Comparison of ENCODE assay signal across 22 mouse cellular contexts in the genomic region with DNA sequence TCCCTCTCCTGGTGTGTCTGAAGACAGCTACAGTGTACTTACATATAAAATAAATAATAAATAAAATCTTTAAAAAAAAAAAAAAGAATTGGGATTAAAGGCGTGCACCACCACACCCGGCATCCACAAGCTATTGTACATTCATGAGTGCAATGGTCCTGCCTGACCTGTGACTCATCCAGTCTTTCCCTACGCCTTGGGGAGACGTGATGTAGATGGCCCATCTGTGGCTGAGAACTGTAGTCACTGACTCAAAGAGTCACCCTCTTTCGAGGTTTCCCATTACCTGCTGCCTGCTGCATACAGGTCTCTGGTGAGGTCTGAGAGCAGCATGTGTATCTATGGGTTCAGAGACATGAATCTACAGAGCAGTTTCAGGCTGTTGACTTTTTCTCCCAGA. TPM values are rescaled to one million over a fixed set of nuclear protein-coding genes. Genes with fewer than 3 reads are reported as not detected.
DNase-seq lines count a peak whose midpoint lies in the region; TF ChIP-seq lines count a peak whose summit lies in the region.
"Had no signal": no experiment of that assay in that cellular context is flagged by ENCODE, and none has a peak within 500 bp of the region (broad histone marks: within the 10 kb centered on the region; RNA-seq: fewer than 3 reads in every experiment).

No protein-coding gene starts in this region.

- H3K79me2 ChIP-seq in myocyte (ENCODE audit: control insufficient read depth, insufficient read depth) = no peaks in the 10 kb centered on the region

- H3K4me3 ChIP-seq in ES-E14 (ENCODE audit: insufficient read depth in 1 of 2, low read depth in 1 of 2, low read length in 2 of 2, poor library complexity in 1 of 2, severe bottlenecking in 1 of 2) = no peak overlapping the region
- H3K4me3 ChIP-seq in bone marrow macrophage, adult 2 months (ENCODE audit: insufficient read depth, low read length) = no peak overlapping the region
- H3K4me3 ChIP-seq in myocyte = no peak overlapping the region
- H3K4me3 ChIP-seq: embryonic facial prominence, embryonic 10.5 days; embryonic facial prominence, embryonic 12.5 days; forebrain, embryonic 13.5 days; forebrain, embryonic 15.5 days had no signal

- no peaks in the 10 kb centered on the region for H3K9me3 ChIP-seq in ES-E14 (ENCODE audit: control insufficient read depth, insufficient read depth, low read depth, low read length)
- H3K9me3 ChIP-seq: embryonic facial prominence, embryonic 10.5 days; embryonic facial prominence, embryonic 12.5 days; forebrain, embryonic 13.5 days; forebrain, embryonic 15.5 days had no signal

- no peak overlapping the region for H3ac ChIP-seq in myocyte (ENCODE audit: control insufficient read depth, insufficient read length)

- H3K27ac ChIP-seq in ES-E14 (ENCODE audit: insufficient read depth, low read depth, low read length, poor library complexity, severe bottlenecking) = peak overlapping the region; percentile 49; the same call in 1 of the 2 replicates
- H3K27ac ChIP-seq in bone marrow macrophage, adult 2 months (ENCODE audit: insufficient read depth, low read depth, low read length) = peak overlapping the region; percentile 99
- H3K27ac ChIP-seq: embryonic facial prominence, embryonic 10.5 days; embryonic facial prominence, embryonic 12.5 days; forebrain, embryonic 13.5 days; forebrain, embryonic 15.5 days had no signal

- no peaks in the 10 kb centered on the region for H3K36me3 ChIP-seq in ES-E14 (ENCODE audit: control insufficient read depth, insufficient read depth, low read length, poor library complexity, severe bottlenecking)
- H3K36me3 ChIP-seq in myocyte (ENCODE audit: control insufficient read depth, insufficient read depth) = no peaks in the 10 kb centered on the region
- H3K36me3 ChIP-seq: embryonic facial prominence, embryonic 10.5 days; embryonic facial prominence, embryonic 12.5 days; forebrain, embryonic 15.5 days had no signal

- DNase-seq in 416B (ENCODE audit: low read depth) (peak; percentile 59), ES-E14 (ENCODE audit: low read depth, low spot score) (no peak)
- DNase-seq in heart, adult 8-10 months (ENCODE audit: low spot score) = no peak
- no peak for DNase-seq in spleen, postnatal 14 days (ENCODE audit: low spot score in 2 of 2)
- DNase-seq in thymus, adult 18-20 months = no peak
- DNase-seq in lung, postnatal 25 days (ENCODE audit: low spot score) = no peak
- DNase-seq: adrenal gland, adult 8-10 months; adrenal gland, postnatal 14 days; adrenal gland, postnatal 36 days; cerebellum, adult 11 months; cerebellum, adult 2 months; cerebellum, adult 9-10 months; cerebellum, postnatal 10 days; cerebellum, postnatal 25 days; forebrain, postnatal 0 days had no signal

- H3K9ac ChIP-seq in ES-E14 (ENCODE audit: insufficient read depth, low read depth, low read length, poor library complexity, severe bottlenecking) = no peak overlapping the region
- H3K9ac ChIP-seq: embryonic facial prominence, embryonic 12.5 days; forebrain, embryonic 13.5 days; forebrain, embryonic 15.5 days; forebrain, postnatal 0 days had no signal

- no peaks in the 10 kb centered on the region for H3K27me3 ChIP-seq in myocyte (ENCODE audit: control insufficient read depth, insufficient read depth, insufficient read length)
- H3K27me3 ChIP-seq: embryonic facial prominence, embryonic 12.5 days; forebrain, embryonic 13.5 days; forebrain, embryonic 15.5 days; Patski had no signal

- peaks cover 20 to 34% of the 10 kb centered on the region in 2 experiments for H3K4me1 ChIP-seq in ES-E14 (ENCODE audit: control insufficient read depth in 2 of 2, insufficient read depth in 2 of 2, low read length in 2 of 2, poor library complexity in 1 of 2)
- H3K4me1 ChIP-seq in bone marrow macrophage, adult 2 months (ENCODE audit: control insufficient read depth, insufficient read depth, low read length) = peaks cover 76% of the 10 kb centered on the region
- H3K4me1 ChIP-seq: forebrain, embryonic 13.5 days; forebrain, embryonic 15.5 days had no signal

- in situ Hi-C loops in ES-E14 (cut with MboI; ENCODE audit: low sequenced_read_pairs in 2 of 2, unreplicated experiment in 2 of 2) = no loop called here

- TF ChIP-seq CTCF in bone marrow macrophage, adult 2 months (IDR thresholded peaks at IDR 0.05; ENCODE audit: low read depth, low read length) = no peak

- peak overlapping the region; percentile 5 for H3K4me2 ChIP-seq in myocyte (ENCODE audit: low read depth)
- H3K4me2 ChIP-seq: embryonic facial prominence, embryonic 12.5 days; forebrain, embryonic 13.5 days; forebrain, embryonic 15.5 days had no signal

- TF ChIP-seq POLR2A in bone marrow macrophage, adult 2 months (IDR thresholded peaks at IDR 0.05; ENCODE audit: borderline replicate concordance, low read depth, low read length) = no peak
- no peak for TF ChIP-seq POLR2A in myocyte (IDR thresholded peaks at IDR 0.05; ENCODE audit: insufficient read length, low read depth)

TF ChIP-seq in ES-E14, 5 proteins besides CTCF, POLR2A, EP300 and RAD21:
- TF ChIP-seq HCFC1 (IDR thresholded peaks at IDR 0.05; ENCODE audit: borderline replicate concordance, insufficient read depth, low read length) (no peak), MAFK (IDR thresholded peaks at IDR 0.05; ENCODE audit: insufficient read depth, low read depth, low read length) (no peak), ZC3H11A (IDR thresholded peaks at IDR 0.05; ENCODE audit: borderline replicate concordance, low read depth, low read length) (no peak), ZNF384 (IDR thresholded peaks at IDR 0.05; ENCODE audit: low read depth, low read length) (no peak), CHD2 (IDR thresholded peaks at IDR 0.05; ENCODE audit: low read depth, low read length) (no peak)
TF ChIP-seq in ES-E14: peak in this region for 0.

TF ChIP-seq in myocyte, 11 proteins besides CTCF, POLR2A, EP300 and RAD21:
- TF ChIP-seq MYOG (IDR thresholded peaks at IDR 0.05; ENCODE audit: control insufficient read depth in 1 of 3, insufficient read depth in 1 of 3, insufficient read length in 2 of 3, low read depth in 2 of 3) = no peak
- TF ChIP-seq USF1 (IDR thresholded peaks at IDR 0.05; ENCODE audit: low read depth) = no peak
- TF ChIP-seq CEBPB (IDR thresholded peaks at IDR 0.05; ENCODE audit: insufficient read depth, poor library complexity, severe bottlenecking) = no peak
- TF ChIP-seq POLR2AphosphoS2 (IDR thresholded peaks at IDR 0.05; ENCODE audit: insufficient read length, low read depth) = no peak
- TF ChIP-seq TCF12 (IDR thresholded peaks at IDR 0.05; ENCODE audit: insufficient read depth, poor library complexity, severe bottlenecking) = no peak
- TF ChIP-seq E2F4 (IDR thresholded peaks at IDR 0.05; ENCODE audit: insufficient read depth) = no peak
- TF ChIP-seq MYOD1 (IDR thresholded peaks at IDR 0.05; ENCODE audit: control insufficient read depth in 1 of 3, insufficient read length in 2 of 3, low read depth in 2 of 3) = no peak
- no peak for TF ChIP-seq TCF3 (IDR thresholded peaks at IDR 0.05; ENCODE audit: insufficient read length, low read depth)
- TF ChIP-seq MAX (IDR thresholded peaks at IDR 0.05; ENCODE audit: low read depth) = no peak
- no peak for TF ChIP-seq REST (IDR thresholded peaks at IDR 0.05; ENCODE audit: insufficient read depth, insufficient read length)
- TF ChIP-seq SRF (IDR thresholded peaks at IDR 0.05; ENCODE audit: control insufficient read depth, insufficient read length, low read depth) = no peak

RNA-seq across cellular contexts. Expression of gene Mcl1, which starts 10.6 kb away (rescaled TPM):
- 207 and 253 TPM in 2 replicates for total RNA-seq in ES-E14 (2012; rRNA removed)
- polyA plus RNA-seq in bone marrow macrophage, adult 2 months (2012; ENCODE audit: insufficient read depth, insufficient read length, missing spikeins) = 565 and 578 TPM in 2 replicates
- polyA plus RNA-seq in myocyte (2012; fragmentation: generic; extraction: Trizol) = 51.6 TPM
- 100 to 1,000 TPM; 123 to 159 (median 134) TPM for total RNA-seq in heart, adult 8-10 months (2022)

RNA-seq across cellular contexts. Expression of gene Ensa, which starts 23.2 kb away (rescaled TPM):
- 54.1 and 56.8 TPM in 2 replicates for total RNA-seq in ES-E14 (2012; rRNA removed)
- polyA plus RNA-seq in bone marrow macrophage, adult 2 months (2012; ENCODE audit: insufficient read depth, insufficient read length, missing spikeins) = 99.2 and 115 TPM in 2 replicates
- polyA plus RNA-seq in myocyte (2012; fragmentation: generic; extraction: Trizol) = 65.3 TPM
- total RNA-seq in heart, adult 8-10 months (2022) = 10 to 100 TPM; 77.2 to 84.9 (median 80.6) TPM

RNA-seq across cellular contexts. Expression of gene Adamtsl4, which starts 39.7 kb away (rescaled TPM):
- 1.9 and 5.0 TPM in 2 replicates for total RNA-seq in ES-E14 (2012; rRNA removed)
- polyA plus RNA-seq in bone marrow macrophage, adult 2 months (2012; ENCODE audit: insufficient read depth, insufficient read length, missing spikeins) = 2.4 and 2.6 TPM in 2 replicates
- polyA plus RNA-seq in myocyte (2012; fragmentation: generic; extraction: Trizol) = 4.6 TPM
- total RNA-seq in heart, adult 8-10 months (2022) = 10 to 100 TPM; 35.5 to 60.3 (median 45.4) TPM

RNA-seq across cellular contexts. Expression of gene Golph3l, which starts 59.3 kb away (rescaled TPM):
- 13.4 and 16.2 TPM in 2 replicates for total RNA-seq in ES-E14 (2012; rRNA removed)
- 66.3 and 75.3 TPM in 2 replicates for polyA plus RNA-seq in bone marrow macrophage, adult 2 months (2012; ENCODE audit: insufficient read depth, insufficient read length, missing spikeins)
- polyA plus RNA-seq in myocyte (2012; fragmentation: generic; extraction: Trizol) = 4.4 TPM
- total RNA-seq in heart, adult 8-10 months (2022) = 10 to 100 TPM; 17.9 to 20.9 (median 19.6) TPM
